Comparison of ENCODE assay signal across 8 mouse cellular contexts in the genomic region with DNA sequence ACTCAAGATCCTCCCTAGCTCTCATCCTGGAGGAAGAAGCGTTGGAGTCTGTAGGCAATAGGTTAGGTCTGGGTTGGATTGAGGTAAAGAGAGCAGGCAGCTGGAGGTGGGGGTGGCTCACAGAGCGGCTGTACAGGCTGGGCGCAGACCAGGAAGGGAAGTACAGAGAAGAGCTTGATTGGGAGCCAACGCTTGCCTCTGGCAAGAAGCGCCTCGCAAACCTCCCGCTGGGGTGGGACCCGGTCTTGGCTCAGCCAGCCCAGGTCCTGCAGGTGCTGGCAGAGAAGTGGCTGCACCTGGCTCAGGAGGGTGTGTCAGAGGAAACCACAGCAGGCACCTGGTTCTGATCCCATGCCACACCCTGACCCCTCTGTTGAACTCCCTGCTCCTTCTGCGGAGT.
DNase-seq lines count a peak whose midpoint lies in the region; ATAC-seq and TF ChIP-seq lines count a peak whose summit lies in the region.

No protein-coding gene starts in this region.

- ATAC-seq in kidney, postnatal 0 days (replicated peaks; ENCODE audit: low FRiP score, low read depth), result peak; percentile 59; the same call in 1 of the 2 replicates

- no peak for TF ChIP-seq CTCF in kidney, postnatal 0 days (IDR thresholded peaks at IDR 0.05; ENCODE audit: low read depth)

- no peak overlapping the region for H3K9ac ChIP-seq in kidney, postnatal 0 days (ENCODE audit: low read depth, low read length)

- peak overlapping the region; percentile 2; the same call in 1 of the 2 replicates for H3K4me2 ChIP-seq in kidney, postnatal 0 days (ENCODE audit: low read length)

- H3K4me1 ChIP-seq in kidney, postnatal 0 days (replicated peaks; ENCODE audit: insufficient read depth, low read length), result peaks cover 14% of the 10 kb centered on the region; the same call in 1 of the 2 replicates

- no peak overlapping the region for H3K4me3 ChIP-seq in kidney, postnatal 0 days (replicated peaks; ENCODE audit: low read depth, low read length)

- no peaks in the 10 kb centered on the region for H3K27me3 ChIP-seq in kidney, postnatal 0 days (ENCODE audit: insufficient read depth, low read length)

- H3K27ac ChIP-seq in kidney, postnatal 0 days, result peak overlapping the region; percentile 68

- WGBS in kidney, postnatal 0 days, result 33% methylated on average over 9 of the region's 9 CpGs

- H3K36me3 ChIP-seq in kidney, postnatal 0 days (ENCODE audit: insufficient read depth, low read length), result no peaks in the 10 kb centered on the region

- DNase-seq in adrenal gland, postnatal 14 days, result peak; percentile 29
- no peak for DNase-seq in adrenal gland, adult 8-10 months
- DNase-seq in CD8-positive naive resting alpha-beta T cell, adult 2 months (ENCODE audit: low read depth in 2 of 2, low spot score in 2 of 2), result peak; percentile 18 to 32
- peak; percentile 33 for DNase-seq in heart, adult 8-10 months (ENCODE audit: low spot score)
- no peak for DNase-seq in kidney, postnatal 0 days (ENCODE audit: low spot score)
- DNase-seq in lung, postnatal 4 days, result peak; percentile 62 to 78
- DNase-seq in urinary bladder, postnatal 14 days (ENCODE audit: low spot score), result peak; percentile 86
- no peak for DNase-seq in left cerebral cortex, adult 8-10 months (ENCODE audit: low spot score in 2 of 2)

- H3K9me3 ChIP-seq in kidney, postnatal 0 days (replicated peaks; ENCODE audit: low read length), result no peaks in the 10 kb centered on the region

Comparison
In these comparisons a context has a peak if more than half of its experiments do, and no peak if none do; other contexts are left out.
1. DNase-seq: peak in adrenal gland, postnatal 14 days (single experiment), CD8-positive naive resting alpha-beta T cell, adult 2 months (2 of 2), heart, adult 8-10 months (single experiment), lung, postnatal 4 days (2 of 2) and urinary bladder, postnatal 14 days (single experiment); none in adrenal gland, adult 8-10 months (single experiment), kidney, postnatal 0 days (single experiment) and left cerebral cortex, adult 8-10 months (0 of 2).